Mouse (Mus musculus): Measurements from ENCODE around the gene Cks1b. TPM values are rescaled to one million over a fixed set of nuclear protein-coding genes. Genes with fewer than 3 reads are reported as not detected.

The Cks1b gene
- polyA plus RNA-seq, 1 experiment from 2014 or later = 252 TPM

- no peak overlapping the region for H3K27ac ChIP-seq
- no peak overlapping the region for H3K4me2 ChIP-seq (replicated peaks)
- no peaks in the 10 kb centered on the region for H3K9me3 ChIP-seq
- no peak overlapping the region for H3K4me3 ChIP-seq
- H3K36me3 ChIP-seq = no peaks in the 10 kb centered on the region
- no peak for ATAC-seq (ENCODE audit: low FRiP score, low read depth)
- no peaks in the 10 kb centered on the region for H3K27me3 ChIP-seq (replicated peaks)
- WGBS = 85% methylated on average over 5 of the region's 5 CpGs
- no peak overlapping the region for H3K9ac ChIP-seq
- peaks cover 3% of the 10 kb centered on the region; the same call in 1 of the 2 replicates for H3K4me1 ChIP-seq
Observed at GRCm38 (mm10) chr3:89383651-89384255, 34.4 kb downstream of the Cks1b start.

- H3K4me1 ChIP-seq = peaks cover 10% of the 10 kb centered on the region; the same call in 1 of the 2 replicates
- H3K27me3 ChIP-seq (replicated peaks) = no peaks in the 10 kb centered on the region
- H3K36me3 ChIP-seq = no peaks in the 10 kb centered on the region
- no peak overlapping the region for H3K27ac ChIP-seq
- no peak for ATAC-seq (ENCODE audit: low FRiP score, low read depth)
- H3K9ac ChIP-seq = no peak overlapping the region
- no peaks in the 10 kb centered on the region for H3K9me3 ChIP-seq
- 84% methylated on average over 5 of the region's 5 CpGs for WGBS
- no peak overlapping the region for H3K4me3 ChIP-seq
- no peak overlapping the region for H3K4me2 ChIP-seq (replicated peaks)
Observed at GRCm38 (mm10) chr3:89382950-89383349, 35.2 kb downstream of the Cks1b start.

- peaks cover 13% of the 10 kb centered on the region; the same call in 1 of the 2 replicates for H3K4me1 ChIP-seq
- 87% methylated on average over 9 of the region's 9 CpGs for WGBS
- H3K27me3 ChIP-seq (replicated peaks) = no peaks in the 10 kb centered on the region
- H3K9ac ChIP-seq = no peak overlapping the region
- H3K27ac ChIP-seq = no peak overlapping the region
- no peak for ATAC-seq (ENCODE audit: low FRiP score, low read depth)
- no peak overlapping the region for H3K4me2 ChIP-seq (replicated peaks)
- no peaks in the 10 kb centered on the region for H3K9me3 ChIP-seq
- no peaks in the 10 kb centered on the region for H3K36me3 ChIP-seq
- no peak overlapping the region for H3K4me3 ChIP-seq
Observed at GRCm38 (mm10) chr3:89382033-89382882, 35.9 kb downstream of the Cks1b start.

GRCm38 (mm10) chr3:89381233-89381632 lies 37.0 kb downstream of the Cks1b start:
- Histone ChIP-seq H3K4me3 (no peak overlapping the region), H3K27me3 (replicated peaks) (no peaks in the 10 kb centered on the region), H3K9ac (no peak overlapping the region), H3K27ac (no peak overlapping the region), H3K9me3 (no peaks in the 10 kb centered on the region), H3K4me1 (peaks cover 13% of the 10 kb centered on the region; the same call in 1 of the 2 replicates), H3K4me2 (replicated peaks) (no peak overlapping the region), H3K36me3 (no peaks in the 10 kb centered on the region)
- 78% methylated on average over 11 of the region's 11 CpGs for WGBS
- ATAC-seq (ENCODE audit: low FRiP score, low read depth) = no peak

GRCm38 (mm10) chr3:89380711-89381110 lies 37.5 kb downstream of the Cks1b start:
- Histone ChIP-seq H3K4me2 (replicated peaks) (no peak overlapping the region), H3K9ac (no peak overlapping the region), H3K27me3 (replicated peaks) (no peaks in the 10 kb centered on the region), H3K9me3 (no peaks in the 10 kb centered on the region), H3K4me3 (no peak overlapping the region), H3K4me1 (peaks cover 13% of the 10 kb centered on the region; the same call in 1 of the 2 replicates), H3K36me3 (no peaks in the 10 kb centered on the region), H3K27ac (no peak overlapping the region)
- ATAC-seq (ENCODE audit: low FRiP score, low read depth) = no peak
- 95% methylated on average over 18 of the region's 18 CpGs for WGBS

- WGBS = 95% methylated on average over 14 of the region's 14 CpGs
- H3K4me3 ChIP-seq = no peak overlapping the region
- H3K4me2 ChIP-seq (replicated peaks) = no peak overlapping the region
- peaks cover 13% of the 10 kb centered on the region; the same call in 1 of the 2 replicates for H3K4me1 ChIP-seq
- H3K27me3 ChIP-seq (replicated peaks) = no peaks in the 10 kb centered on the region
- H3K27ac ChIP-seq = no peak overlapping the region
- no peak for ATAC-seq (ENCODE audit: low FRiP score, low read depth)
- no peak overlapping the region for H3K9ac ChIP-seq
- no peaks in the 10 kb centered on the region for H3K9me3 ChIP-seq
- H3K36me3 ChIP-seq = no peaks in the 10 kb centered on the region
Observed at GRCm38 (mm10) chr3:89380291-89380690, 37.9 kb downstream of the Cks1b start.

GRCm38 (mm10) chr3:89379388-89380131 lies 38.6 kb downstream of the Cks1b start:
- no peak overlapping the region for H3K9ac ChIP-seq
- no peaks in the 10 kb centered on the region for H3K36me3 ChIP-seq
- no peaks in the 10 kb centered on the region for H3K27me3 ChIP-seq (replicated peaks)
- H3K4me1 ChIP-seq = peaks cover 13% of the 10 kb centered on the region; the same call in 1 of the 2 replicates
- no peak overlapping the region for H3K4me2 ChIP-seq (replicated peaks)
- ATAC-seq (ENCODE audit: low FRiP score, low read depth) = no peak
- WGBS = 87% methylated on average over 31 of the region's 31 CpGs
- no peak overlapping the region for H3K27ac ChIP-seq
- H3K4me3 ChIP-seq = no peak overlapping the region
- H3K9me3 ChIP-seq = no peaks in the 10 kb centered on the region

GRCm38 (mm10) chr3:89378394-89379067 lies 39.7 kb downstream of the Cks1b start:
- H3K9ac ChIP-seq = peak overlapping the region; percentile 64
- H3K4me1 ChIP-seq = peaks cover 13% of the 10 kb centered on the region; the same call in 1 of the 2 replicates
- ATAC-seq (ENCODE audit: low FRiP score, low read depth) = peak; percentile 92
- H3K27me3 ChIP-seq (replicated peaks) = no peaks in the 10 kb centered on the region
- 2% methylated on average over 29 of the region's 29 CpGs for WGBS
- H3K36me3 ChIP-seq = no peaks in the 10 kb centered on the region
- no peak overlapping the region for H3K27ac ChIP-seq
- H3K4me2 ChIP-seq (replicated peaks) = peak overlapping the region; percentile 75
- H3K9me3 ChIP-seq = no peaks in the 10 kb centered on the region
- H3K4me3 ChIP-seq = peak overlapping the region; percentile 51

- Histone ChIP-seq H3K4me3 (no peak overlapping the region), H3K9me3 (no peaks in the 10 kb centered on the region), H3K36me3 (no peaks in the 10 kb centered on the region), H3K4me2 (replicated peaks) (peak overlapping the region; percentile 75), H3K27ac (no peak overlapping the region), H3K4me1 (peaks cover 13% of the 10 kb centered on the region; the same call in 1 of the 2 replicates), H3K27me3 (replicated peaks) (no peaks in the 10 kb centered on the region), H3K9ac (no peak overlapping the region; the same call in 1 of the 2 replicates)
- no peak for ATAC-seq (ENCODE audit: low FRiP score, low read depth)
- WGBS = 74% methylated on average over 4 of the region's 4 CpGs
Observed at GRCm38 (mm10) chr3:89377831-89378230, 40.4 kb downstream of the Cks1b start.

GRCm38 (mm10) chr3:89373581-89374231 lies 44.5 kb downstream of the Cks1b start:
- no peak overlapping the region for H3K4me3 ChIP-seq
- H3K27ac ChIP-seq = no peak overlapping the region
- no peaks in the 10 kb centered on the region for H3K27me3 ChIP-seq (replicated peaks)
- no peaks in the 10 kb centered on the region for H3K9me3 ChIP-seq
- 43% methylated on average over 5 of the region's 5 CpGs for WGBS
- no peaks in the 10 kb centered on the region for H3K36me3 ChIP-seq
- H3K4me2 ChIP-seq (replicated peaks) = no peak overlapping the region
- no peak for ATAC-seq (ENCODE audit: low FRiP score, low read depth)
- no peak overlapping the region for H3K9ac ChIP-seq
- H3K4me1 ChIP-seq = peaks cover 10% of the 10 kb centered on the region; the same call in 1 of the 2 replicates

- ATAC-seq (ENCODE audit: low FRiP score, low read depth) = no peak
- Histone ChIP-seq H3K36me3 (no peaks in the 10 kb centered on the region), H3K4me1 (no peaks in the 10 kb centered on the region), H3K4me2 (replicated peaks) (no peak overlapping the region), H3K27me3 (replicated peaks) (no peaks in the 10 kb centered on the region), H3K27ac (no peak overlapping the region), H3K9me3 (no peaks in the 10 kb centered on the region), H3K4me3 (no peak overlapping the region), H3K9ac (no peak overlapping the region)
- 79% methylated on average over 11 of the region's 11 CpGs for whole genome bisulfite sequencing
Observed at GRCm38 (mm10) chr3:89367338-89367737, 50.8 kb downstream of the Cks1b start.

All from neural tube, embryonic 12.5 days (tissue).